Mouse (Mus musculus) limb, embryonic 15.5 days (tissue): ENCODE data around the gene Hddc2. TPM values are rescaled to one million over a fixed set of nuclear protein-coding genes. Genes with fewer than 3 reads are reported as not detected.

Experiments used
- ATAC-seq: fragments of 200-750 bp; cut with Nextera tagmentation; 2 replicates; pipeline ENCODE4 v1.8.0; 2017; ENCODE audit warnings: low read depth, moderate TSS enrichment; ENCODE audit not compliant: insufficient number of reproducible peaks, low FRiP score, low TSS enrichment
- H3K27ac ChIP-seq: fragments of 300-500 bp; sonication (generic); 2 replicates; pipeline ENCODE4 v1.5.1; 2015; ENCODE audit warnings: moderate library complexity, mild to moderate bottlenecking, inconsistent platforms
- H3K27me3 ChIP-seq: fragments of 300-500 bp; sonication (generic); 2 replicates; pipeline ENCODE4 v1.6.1; 2015; ENCODE audit warnings: inconsistent platforms
- H3K36me3 ChIP-seq: fragments of 300-500 bp; sonication (generic); 2 replicates; pipeline ENCODE4 v1.6.1; 2015; ENCODE audit warnings: inconsistent platforms
- H3K4me1 ChIP-seq: fragments of 300-500 bp; sonication (generic); 2 replicates; pipeline ENCODE4 v1.6.1; 2015; ENCODE audit warnings: inconsistent platforms
- H3K4me2 ChIP-seq: fragments of 300-500 bp; sonication (generic); 2 replicates; pipeline ENCODE4 v1.6.1; 2015; ENCODE audit warnings: mild to moderate bottlenecking, inconsistent platforms
- H3K4me3 ChIP-seq: fragments of 300-500 bp; sonication (generic); 2 replicates; pipeline ENCODE4 v1.5.1; 2015; ENCODE audit warnings: mild to moderate bottlenecking, inconsistent platforms
- H3K9ac ChIP-seq: fragments of 300-500 bp; sonication (generic); 2 replicates; pipeline ENCODE4 v1.6.1; 2015; ENCODE audit warnings: inconsistent platforms
- H3K9me3 ChIP-seq: fragments of 300-500 bp; sonication (generic); 2 replicates; pipeline ENCODE4 v1.6.1; 2016; ENCODE audit warnings: inconsistent platforms
- WGBS: fragments of 180-500 bp; shearing (Covaris S2); methylation state at CpG from one replicate; pipeline ENCODE4 v1.1.7; 2015; 5-methylcytosine and 5-hydroxymethylcytosine counted together
- polyA plus RNA-seq: library from polyadenylated mRNA; unstranded; fragments of >200 nt; fragmentation: Nextera tagmentation; extraction: Ambion mirVana; gene quantifications from 2 replicates; pipeline ENCODE4 v1.2.1, GENCODE M21; 2015

The Hddc2 gene
- polyA plus RNA-seq, 1 experiment from 2014 or later = 60.6 TPM

GRCm38 (mm10) chr10:31307024-31307598 is 6.1 kb upstream of the Hddc2 start:
- no peak overlapping the region for H3K4me2 ChIP-seq
- 8% methylated on average over 1 of the region's 1 CpGs for WGBS
- H3K27ac ChIP-seq = no peak overlapping the region
- no peaks in the 10 kb centered on the region for H3K36me3 ChIP-seq
- no peaks in the 10 kb centered on the region for H3K27me3 ChIP-seq
- no peaks in the 10 kb centered on the region for H3K4me1 ChIP-seq
- ATAC-seq = no peak
- no peak overlapping the region for H3K4me3 ChIP-seq
- H3K9me3 ChIP-seq = no peaks in the 10 kb centered on the region
- no peak overlapping the region for H3K9ac ChIP-seq

GRCm38 (mm10) chr10:31318491-31318890 is 5.3 kb downstream of the Hddc2 start:
- H3K27ac ChIP-seq = no peak overlapping the region
- no peak overlapping the region for H3K9ac ChIP-seq
- 0 out of 2 replicates have a peak, but pooled peaks cover 3% of the 10 kb centered on the region for H3K4me1 ChIP-seq
- 82% methylated on average over 5 of the region's 5 CpGs for WGBS
- no peak overlapping the region for H3K4me3 ChIP-seq
- no peaks in the 10 kb centered on the region for H3K9me3 ChIP-seq
- ATAC-seq = no peak
- H3K27me3 ChIP-seq = no peaks in the 10 kb centered on the region
- H3K36me3 ChIP-seq = peaks cover 21% of the 10 kb centered on the region
- H3K4me2 ChIP-seq = no peak overlapping the region

- no peak overlapping the region for H3K4me2 ChIP-seq
- H3K27ac ChIP-seq = no peak overlapping the region
- no peaks in the 10 kb centered on the region for H3K27me3 ChIP-seq
- H3K9me3 ChIP-seq = no peaks in the 10 kb centered on the region
- 44% methylated on average over 1 of the region's 1 CpGs for WGBS
- H3K36me3 ChIP-seq = peaks cover 18% of the 10 kb centered on the region
- ATAC-seq = no peak
- no peak overlapping the region for H3K9ac ChIP-seq
- H3K4me1 ChIP-seq = no peaks in the 10 kb centered on the region
- no peak overlapping the region for H3K4me3 ChIP-seq
These were observed 16.3 kb downstream of the Hddc2 start for GRCm38 (mm10) chr10:31329436-31329835.

DNA sequence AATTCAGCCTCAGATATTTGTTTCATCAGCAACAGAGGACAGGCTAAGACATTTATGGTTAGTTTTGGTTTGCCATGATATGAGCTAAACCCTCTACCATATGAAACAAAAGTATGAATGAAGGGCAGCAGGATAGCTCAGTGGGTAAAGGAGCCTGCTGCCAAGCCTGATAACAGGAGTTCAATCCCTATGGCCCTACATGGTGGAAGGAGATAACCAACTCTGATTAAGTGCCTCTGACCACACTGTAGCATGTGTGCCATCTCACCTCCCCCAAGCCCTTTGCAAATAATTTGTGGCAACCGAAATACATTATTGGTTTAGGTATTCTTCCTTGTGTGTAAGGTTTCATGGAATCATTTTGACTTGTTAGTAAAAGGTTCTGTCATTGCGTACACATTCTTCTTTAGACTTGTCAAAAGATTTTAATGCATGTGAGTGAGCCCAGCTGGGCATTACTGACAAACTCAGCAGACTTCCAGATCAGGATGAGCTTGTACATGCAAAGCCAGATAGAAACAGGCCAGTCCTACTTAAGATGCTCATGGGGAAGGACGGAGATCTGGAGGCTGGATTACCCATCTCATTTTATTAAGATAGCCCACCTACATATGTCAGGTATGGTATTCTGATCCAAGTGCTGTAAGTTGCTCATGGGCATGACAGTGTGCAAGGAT is 17.2 kb downstream of the Hddc2 start:
- Histone ChIP-seq H3K9me3 (no peaks in the 10 kb centered on the region), H3K27ac (no peak overlapping the region), H3K4me2 (no peak overlapping the region), H3K27me3 (no peaks in the 10 kb centered on the region), H3K4me1 (no peaks in the 10 kb centered on the region), H3K9ac (no peak overlapping the region), H3K36me3 (peaks cover 18% of the 10 kb centered on the region), H3K4me3 (no peak overlapping the region)
- WGBS = 90% methylated on average over 3 of the region's 3 CpGs
- ATAC-seq = no peak

GRCm38 (mm10) chr10:31331225-31331775 is 18.1 kb downstream of the Hddc2 start:
- no peak for ATAC-seq
- Histone ChIP-seq H3K4me1 (no peaks in the 10 kb centered on the region), H3K4me3 (no peak overlapping the region), H3K9me3 (no peaks in the 10 kb centered on the region), H3K4me2 (no peak overlapping the region), H3K36me3 (peaks cover 12% of the 10 kb centered on the region), H3K27ac (no peak overlapping the region), H3K9ac (no peak overlapping the region), H3K27me3 (no peaks in the 10 kb centered on the region)
- WGBS = 86% methylated on average over 4 of the region's 4 CpGs

DNA sequence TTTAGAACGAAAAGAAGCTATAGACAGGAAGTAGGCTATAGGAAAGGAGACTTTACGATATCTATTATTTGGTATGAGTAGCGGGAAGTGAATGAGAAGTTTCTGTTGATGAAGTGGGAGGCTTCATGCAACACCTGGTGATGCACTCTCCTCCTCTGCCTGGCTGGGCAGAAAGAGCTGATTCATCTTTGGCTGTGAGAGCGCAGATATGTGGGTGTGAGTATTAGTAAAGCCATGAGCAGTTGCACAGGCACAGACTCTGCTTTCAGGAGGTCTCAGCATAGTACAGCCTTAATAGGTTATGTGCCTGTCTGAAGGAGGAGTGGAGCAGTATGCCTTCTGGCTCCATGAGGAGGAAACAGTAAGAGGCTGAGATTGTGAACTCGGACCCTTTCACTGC is 23.2 kb downstream of the Hddc2 start:
- ATAC-seq = no peak
- Histone ChIP-seq H3K9me3 (no peaks in the 10 kb centered on the region), H3K4me3 (no peak overlapping the region), H3K4me2 (no peak overlapping the region), H3K27me3 (no peaks in the 10 kb centered on the region), H3K4me1 (no peaks in the 10 kb centered on the region), H3K36me3 (no peaks in the 10 kb centered on the region), H3K9ac (no peak overlapping the region), H3K27ac (no peak overlapping the region)
- WGBS = 80% methylated on average over 5 of the region's 5 CpGs

GRCm38 (mm10) chr10:31346401-31346800 is 33.2 kb downstream of the Hddc2 start:
- Histone ChIP-seq H3K9ac (no peak overlapping the region), H3K4me1 (no peaks in the 10 kb centered on the region), H3K4me2 (no peak overlapping the region), H3K9me3 (no peaks in the 10 kb centered on the region), H3K27me3 (no peaks in the 10 kb centered on the region), H3K4me3 (no peak overlapping the region), H3K36me3 (no peaks in the 10 kb centered on the region), H3K27ac (no peak overlapping the region)
- WGBS = 56% methylated on average over 8 of the region's 8 CpGs
- ATAC-seq = no peak

GRCm38 (mm10) chr10:31351056-31351455 is 37.9 kb downstream of the Hddc2 start:
- WGBS = 90% methylated on average over 2 of the region's 2 CpGs
- Histone ChIP-seq H3K4me3 (no peak overlapping the region), H3K27me3 (no peaks in the 10 kb centered on the region), H3K4me1 (no peaks in the 10 kb centered on the region), H3K9ac (no peak overlapping the region), H3K27ac (no peak overlapping the region), H3K4me2 (no peak overlapping the region), H3K9me3 (no peaks in the 10 kb centered on the region), H3K36me3 (no peaks in the 10 kb centered on the region)
- no peak for ATAC-seq

- no peaks in the 10 kb centered on the region for H3K36me3 ChIP-seq
- H3K9me3 ChIP-seq = no peaks in the 10 kb centered on the region
- H3K9ac ChIP-seq = no peak overlapping the region
- H3K4me2 ChIP-seq = no peak overlapping the region
- H3K27me3 ChIP-seq = no peaks in the 10 kb centered on the region
- ATAC-seq = no peak
- H3K4me3 ChIP-seq = no peak overlapping the region
- WGBS = 79% methylated on average over 1 of the region's 1 CpGs
- no peak overlapping the region for H3K27ac ChIP-seq
- H3K4me1 ChIP-seq = no peaks in the 10 kb centered on the region
These were observed 39.8 kb downstream of the Hddc2 start for GRCm38 (mm10) chr10:31352845-31353427.

DNA sequence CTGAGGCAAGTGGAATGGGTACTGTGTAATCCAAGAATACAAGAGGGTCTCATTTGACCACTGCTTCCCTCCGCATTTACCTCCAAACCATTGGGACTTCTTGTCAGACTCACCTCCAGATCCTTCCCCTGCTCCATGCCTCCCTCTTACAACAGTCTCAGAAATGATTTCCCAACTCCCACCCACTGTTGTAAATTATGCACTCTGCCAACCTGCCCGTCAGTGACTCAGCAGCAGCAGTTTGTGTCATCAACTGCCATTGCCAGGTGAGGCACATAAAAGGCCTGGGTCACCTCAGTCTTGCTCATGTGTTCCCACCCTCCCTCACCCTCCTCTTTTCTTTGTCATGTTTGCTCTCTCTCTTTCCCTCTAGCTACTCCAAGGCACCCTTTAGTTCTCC is 41.0 kb downstream of the Hddc2 start:
- Histone ChIP-seq H3K27ac (no peak overlapping the region), H3K36me3 (no peaks in the 10 kb centered on the region), H3K4me1 (no peaks in the 10 kb centered on the region), H3K9me3 (no peaks in the 10 kb centered on the region), H3K27me3 (no peaks in the 10 kb centered on the region), H3K4me2 (no peak overlapping the region), H3K4me3 (no peak overlapping the region), H3K9ac (no peak overlapping the region)
- 62% methylated on average over 2 of the region's 2 CpGs for WGBS
- no peak for ATAC-seq

DNA sequence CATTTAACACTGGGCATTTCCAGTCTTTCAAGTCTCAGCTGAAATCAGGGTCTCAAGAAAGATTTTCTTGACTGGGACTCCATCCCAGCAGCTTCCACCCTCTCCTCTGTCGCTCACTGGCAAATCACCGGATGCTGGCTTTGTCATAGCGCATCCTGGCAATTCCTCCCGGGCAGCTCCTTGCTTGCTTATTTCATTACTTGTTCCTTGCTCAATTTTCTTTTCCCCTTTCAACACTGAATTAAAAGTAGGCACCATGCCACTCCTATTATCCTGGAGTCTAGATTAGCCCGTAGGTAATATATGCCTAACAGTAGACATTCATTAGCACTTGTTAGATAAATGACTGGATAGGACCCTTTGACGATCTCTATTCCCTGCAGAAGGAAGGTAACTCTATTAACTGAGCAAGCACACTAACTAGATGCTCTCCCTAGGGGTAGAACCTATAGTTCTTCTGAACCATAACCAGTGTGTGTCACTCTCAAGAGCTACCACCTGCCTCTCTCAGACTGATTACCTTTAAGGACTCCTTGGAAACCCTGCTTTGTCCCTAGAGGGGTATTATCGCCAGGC is 41.8 kb downstream of the Hddc2 start:
- Histone ChIP-seq H3K9ac (no peak overlapping the region), H3K27me3 (no peaks in the 10 kb centered on the region), H3K4me2 (no peak overlapping the region), H3K4me3 (no peak overlapping the region), H3K4me1 (no peaks in the 10 kb centered on the region), H3K9me3 (no peaks in the 10 kb centered on the region), H3K27ac (no peak overlapping the region), H3K36me3 (no peaks in the 10 kb centered on the region)
- WGBS = 69% methylated on average over 7 of the region's 7 CpGs
- no peak for ATAC-seq

DNA sequence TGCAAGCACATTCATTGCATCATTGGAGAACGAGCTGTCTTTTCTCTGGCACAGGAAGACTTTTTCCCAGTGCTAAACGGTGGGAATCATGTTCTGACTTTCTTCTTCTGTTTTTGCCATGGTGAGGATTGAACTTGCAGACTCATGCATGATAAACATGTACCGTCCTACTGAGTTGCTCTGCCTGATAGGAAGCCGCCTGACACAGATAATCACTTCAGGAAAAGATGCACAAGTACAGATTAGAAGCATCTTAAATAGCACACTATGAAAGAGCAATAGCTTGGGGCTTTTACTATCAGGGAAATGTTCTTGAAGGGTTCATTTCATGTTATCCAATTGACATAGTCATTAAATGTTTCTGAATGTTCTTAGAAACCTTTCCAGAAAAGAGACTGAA is 46.6 kb downstream of the Hddc2 start:
- H3K4me3 ChIP-seq = no peak overlapping the region
- H3K9ac ChIP-seq = no peak overlapping the region
- H3K27ac ChIP-seq = no peak overlapping the region
- no peak for ATAC-seq
- no peaks in the 10 kb centered on the region for H3K27me3 ChIP-seq
- H3K4me1 ChIP-seq = no peaks in the 10 kb centered on the region
- no peaks in the 10 kb centered on the region for H3K9me3 ChIP-seq
- H3K36me3 ChIP-seq = no peaks in the 10 kb centered on the region
- WGBS = 86% methylated on average over 4 of the region's 4 CpGs
- no peak overlapping the region for H3K4me2 ChIP-seq
